Mouse (Mus musculus): ENCODE results near the gene Zdhhc6. TPM values are rescaled to one million over a fixed set of nuclear protein-coding genes. Genes with fewer than 3 reads are reported as not detected.

Gene Zdhhc6
- polyA plus RNA-seq, 1 experiment from 2014 or later = 66.9 TPM

DNA sequence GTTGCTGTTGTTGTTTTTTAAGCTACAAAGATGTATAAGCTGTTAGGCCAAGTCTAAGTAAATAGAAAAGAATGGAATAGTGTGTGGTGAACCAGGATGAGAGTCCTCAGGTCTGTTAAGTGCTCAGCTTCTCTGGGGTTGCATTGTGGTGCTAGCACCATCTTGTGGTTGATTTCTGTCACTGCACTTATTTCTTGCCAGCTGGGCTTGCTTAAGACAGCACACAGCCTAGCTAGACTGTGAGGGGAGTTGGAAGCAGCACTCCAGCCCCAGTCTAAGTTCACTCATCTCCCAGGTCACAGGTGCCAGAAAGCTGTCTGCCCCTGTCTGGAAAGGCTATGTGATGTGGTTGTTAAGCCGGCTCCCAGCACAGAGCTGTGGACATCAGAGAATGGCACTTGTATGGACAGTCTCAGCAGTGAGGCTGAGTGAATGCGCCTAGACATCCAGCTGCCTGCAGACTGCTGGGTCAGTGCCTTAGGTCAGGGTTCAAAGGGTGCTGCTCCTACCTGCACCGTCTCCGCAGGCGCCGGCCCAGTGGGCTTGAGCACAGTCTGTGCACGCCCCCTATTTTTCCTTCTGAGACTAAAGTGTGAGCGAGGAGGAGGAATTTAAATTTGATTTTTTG is 16.9 kb upstream of the Zdhhc6 start:
- WGBS = 88% methylated on average over 8 of the region's 8 CpGs
- Histone ChIP-seq H3K27me3 (replicated peaks) (no peaks in the 10 kb centered on the region), H3K9ac (no peak overlapping the region), H3K27ac (no peak overlapping the region), H3K4me3 (no peak overlapping the region), H3K9me3 (no peaks in the 10 kb centered on the region), H3K4me1 (peaks cover 7% of the 10 kb centered on the region), H3K4me2 (no peak overlapping the region), H3K36me3 (replicated peaks) (peaks cover 9% of the 10 kb centered on the region; the same call in 1 of the 2 replicates)
- peak; percentile 74 for ATAC-seq (replicated peaks)

DNA sequence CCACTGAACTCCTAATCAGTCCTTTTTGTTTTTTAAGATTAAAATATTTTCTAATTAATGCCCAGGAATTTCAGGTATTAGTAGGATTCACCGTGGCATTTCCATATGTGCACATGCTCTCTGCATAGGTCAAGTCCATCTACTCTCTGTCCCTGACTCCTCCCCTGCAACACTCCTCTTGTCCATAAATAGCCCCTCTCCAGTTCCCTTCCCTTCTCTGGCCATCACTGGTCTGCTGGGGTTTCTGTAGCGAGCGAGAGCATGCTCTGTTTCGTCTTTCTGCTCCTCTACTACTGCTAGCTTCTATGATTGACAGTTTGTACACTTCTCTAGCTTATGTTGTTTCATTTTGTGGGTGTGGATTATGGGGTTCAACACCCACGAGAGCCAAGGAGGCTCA is 15.9 kb upstream of the Zdhhc6 start:
- no peaks in the 10 kb centered on the region for H3K9me3 ChIP-seq
- peaks cover 3% of the 10 kb centered on the region; the same call in 1 of the 2 replicates for H3K4me1 ChIP-seq
- H3K27me3 ChIP-seq (replicated peaks) = no peaks in the 10 kb centered on the region
- no peak overlapping the region for H3K4me2 ChIP-seq
- ATAC-seq (replicated peaks) = no peak
- no peak overlapping the region for H3K9ac ChIP-seq
- no peak overlapping the region for H3K27ac ChIP-seq
- WGBS = 91% methylated on average over 5 of the region's 5 CpGs
- H3K36me3 ChIP-seq (replicated peaks) = peaks cover 9% of the 10 kb centered on the region; the same call in 1 of the 2 replicates
- H3K4me3 ChIP-seq = no peak overlapping the region

DNA sequence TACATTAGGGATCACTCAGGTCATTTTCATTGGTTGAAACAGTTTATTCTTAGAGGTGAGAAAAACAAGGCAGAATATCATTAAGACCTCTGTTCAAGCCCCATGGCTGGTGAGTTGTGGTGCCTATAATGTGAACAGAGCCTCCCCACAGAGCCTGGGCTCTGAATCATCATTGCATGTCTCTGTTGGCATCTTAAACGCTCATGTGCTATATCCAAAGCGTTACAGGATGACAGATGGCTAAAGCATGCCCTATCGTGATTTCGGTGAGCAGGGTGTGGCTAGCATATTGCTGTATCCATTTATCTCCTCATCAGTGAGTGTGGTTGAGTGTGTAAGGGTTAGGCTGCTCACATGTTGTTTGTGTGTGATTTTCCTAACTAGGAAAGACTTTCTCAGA is 11.7 kb upstream of the Zdhhc6 start:
- Histone ChIP-seq H3K27ac (no peak overlapping the region), H3K9ac (no peak overlapping the region), H3K4me3 (no peak overlapping the region), H3K36me3 (replicated peaks) (peaks cover 14% of the 10 kb centered on the region; the same call in 1 of the 2 replicates), H3K27me3 (replicated peaks) (no peaks in the 10 kb centered on the region), H3K4me1 (no peaks in the 10 kb centered on the region), H3K9me3 (no peaks in the 10 kb centered on the region), H3K4me2 (no peak overlapping the region)
- 93% methylated on average over 4 of the region's 4 CpGs for WGBS
- ATAC-seq (replicated peaks) = no peak

DNA sequence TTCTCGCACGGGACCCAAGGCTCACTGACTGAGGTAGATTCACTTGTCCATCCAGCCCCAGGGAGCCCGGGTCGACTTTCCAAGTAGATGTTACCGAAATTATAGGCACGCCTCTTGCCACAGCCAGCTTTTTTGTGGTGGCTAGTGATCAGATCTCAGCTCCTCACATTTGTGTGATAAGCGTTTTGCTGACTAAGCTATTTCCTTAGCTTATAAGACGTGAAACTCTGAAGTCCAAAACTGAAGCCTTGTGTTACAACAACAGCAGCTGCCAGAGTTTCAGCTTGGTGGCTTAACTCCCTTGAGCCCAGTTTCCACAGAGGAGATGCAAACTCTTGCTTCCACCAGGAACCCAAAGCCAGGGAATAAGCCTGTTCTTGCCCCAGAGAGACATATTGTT is 6.8 kb upstream of the Zdhhc6 start:
- Histone ChIP-seq H3K9me3 (no peaks in the 10 kb centered on the region), H3K27me3 (replicated peaks) (no peaks in the 10 kb centered on the region), H3K4me2 (no peak overlapping the region), H3K27ac (no peak overlapping the region), H3K4me3 (no peak overlapping the region), H3K4me1 (peaks cover 3% of the 10 kb centered on the region), H3K36me3 (replicated peaks) (peaks cover 5% of the 10 kb centered on the region; the same call in 1 of the 2 replicates), H3K9ac (no peak overlapping the region)
- 94% methylated on average over 8 of the region's 8 CpGs for WGBS
- ATAC-seq (replicated peaks) = no peak

DNA sequence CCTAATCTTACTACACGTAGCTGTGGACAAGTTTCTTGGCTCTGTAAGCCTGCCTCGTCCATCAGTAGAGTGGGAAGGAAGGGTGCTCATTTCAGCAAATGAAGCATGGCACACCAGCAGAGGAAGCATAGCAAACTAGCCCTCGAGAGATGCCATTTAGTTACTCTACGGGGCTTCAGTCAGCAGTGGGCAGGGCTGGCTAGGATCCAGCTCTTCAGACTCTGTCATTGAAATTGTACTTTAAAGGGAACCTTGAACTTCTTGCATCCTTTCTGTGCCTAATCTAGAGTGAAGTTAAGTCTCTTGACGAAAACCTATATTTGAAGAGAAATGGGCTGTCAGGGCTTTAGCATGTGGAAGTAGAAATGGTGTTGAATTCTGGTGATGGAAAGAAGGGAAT is 3.7 kb upstream of the Zdhhc6 start:
- Histone ChIP-seq H3K4me2 (no peak overlapping the region), H3K27me3 (replicated peaks) (no peaks in the 10 kb centered on the region), H3K4me1 (peaks cover 23% of the 10 kb centered on the region), H3K36me3 (replicated peaks) (peaks cover 5% of the 10 kb centered on the region; the same call in 1 of the 2 replicates), H3K4me3 (no peak overlapping the region), H3K9ac (no peak overlapping the region), H3K9me3 (no peaks in the 10 kb centered on the region), H3K27ac (no peak overlapping the region)
- ATAC-seq (replicated peaks) = no peak
- 71% methylated on average over 5 of the region's 5 CpGs for WGBS

DNA sequence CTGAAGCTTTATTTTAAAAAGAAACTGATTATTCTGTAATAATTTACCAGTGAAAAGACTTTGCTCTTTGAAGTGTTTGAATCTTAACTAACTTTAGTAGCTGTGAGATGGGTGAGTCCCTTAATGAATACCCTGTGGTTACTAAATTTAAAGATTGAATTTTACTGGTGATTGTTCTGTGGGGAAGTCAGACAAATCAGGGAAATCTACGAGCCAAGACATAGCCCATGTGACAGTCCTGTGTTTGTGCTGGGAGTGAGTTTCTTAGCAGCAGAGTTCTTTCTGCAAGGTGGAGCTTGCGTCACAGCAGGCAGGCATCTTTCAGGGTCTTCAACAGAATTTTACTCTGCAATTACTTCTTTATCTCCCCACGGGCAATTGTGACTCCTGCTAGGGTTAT is 3.2 kb upstream of the Zdhhc6 start:
- Histone ChIP-seq H3K27ac (no peak overlapping the region), H3K9ac (no peak overlapping the region), H3K27me3 (replicated peaks) (no peaks in the 10 kb centered on the region), H3K4me2 (no peak overlapping the region), H3K9me3 (no peaks in the 10 kb centered on the region), H3K36me3 (replicated peaks) (peaks cover 5% of the 10 kb centered on the region; the same call in 1 of the 2 replicates), H3K4me1 (peaks cover 27% of the 10 kb centered on the region), H3K4me3 (no peak overlapping the region)
- WGBS = 77% methylated on average over 3 of the region's 3 CpGs
- no peak for ATAC-seq (replicated peaks)

DNA sequence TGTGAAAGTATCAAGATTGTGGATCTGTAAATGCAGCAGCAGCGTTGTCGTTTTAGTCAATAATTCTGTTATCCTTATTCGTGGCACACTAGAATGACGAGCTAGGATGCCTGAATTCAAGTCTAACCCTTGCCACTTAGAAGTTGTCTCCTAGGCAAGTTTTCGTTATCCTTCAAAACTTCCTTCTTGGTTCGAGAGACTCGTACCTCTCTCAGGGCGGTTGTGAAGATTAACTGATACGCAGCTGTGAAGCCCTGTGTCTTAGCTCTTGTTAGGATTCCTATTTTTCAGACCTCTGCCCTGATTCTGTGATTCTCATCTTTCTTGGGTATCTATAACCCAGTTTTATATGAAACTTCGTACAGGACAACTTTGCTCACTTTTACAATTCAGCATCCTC is 1.1 kb upstream of the Zdhhc6 start:
- Histone ChIP-seq H3K4me3 (peak overlapping the region; percentile 98), H3K27me3 (replicated peaks) (no peaks in the 10 kb centered on the region), H3K36me3 (replicated peaks) (no peaks in the 10 kb centered on the region), H3K4me1 (peaks cover 36% of the 10 kb centered on the region), H3K9me3 (no peaks in the 10 kb centered on the region), H3K4me2 (peak overlapping the region; percentile 92), H3K9ac (peak overlapping the region; percentile 83; the same call in 1 of the 2 replicates), H3K27ac (no peak overlapping the region)
- ATAC-seq (replicated peaks) = no peak
- 58% methylated on average over 10 of the region's 10 CpGs for WGBS

DNA sequence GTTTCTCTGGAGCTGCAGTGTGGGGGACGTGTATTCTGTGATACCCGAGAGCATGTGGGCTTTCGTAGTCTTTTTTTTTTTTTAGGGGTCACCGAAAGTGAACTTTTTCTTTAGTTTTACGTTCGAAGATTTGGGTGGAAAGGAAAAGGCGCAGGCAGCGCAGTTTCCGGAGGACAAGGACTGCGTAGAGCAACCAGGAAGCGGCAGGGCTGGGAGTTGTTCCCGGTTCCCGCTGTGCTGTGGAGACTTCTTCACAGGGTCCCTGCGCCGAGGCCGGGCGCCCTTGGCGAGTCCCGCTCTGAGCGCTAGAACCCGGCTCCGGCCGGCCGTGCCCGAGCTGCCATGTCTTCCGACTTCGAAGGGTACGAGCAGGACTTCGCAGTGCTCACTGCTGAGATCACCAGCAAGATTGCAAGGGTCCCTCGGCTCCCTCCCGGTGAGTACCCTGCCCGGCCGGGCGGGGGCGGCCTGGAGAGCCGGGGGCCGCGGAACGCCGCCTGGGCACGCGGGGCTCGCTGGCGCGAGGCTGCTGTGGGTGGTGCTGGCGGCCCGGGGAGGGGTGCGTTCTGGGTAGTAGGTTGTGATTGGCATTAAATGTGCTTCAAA is 380 bp upstream of the Zdhhc6 start, which contains the start of gene Vti1a:
Vti1a (plus strand) TSS at position 187 of the 606 bp plus-strand sequence.
- no peaks in the 10 kb centered on the region for H3K9me3 ChIP-seq
- peaks cover 36% of the 10 kb centered on the region for H3K4me1 ChIP-seq
- peaks cover 6% of the 10 kb centered on the region; the same call in 1 of the 2 replicates for H3K36me3 ChIP-seq (replicated peaks)
- H3K4me3 ChIP-seq = peak within 1 kb of the TSS; percentile 98
- H3K27me3 ChIP-seq (replicated peaks) = no peaks in the 10 kb centered on the region
- peak within 1 kb of the TSS; percentile 86 for H3K27ac ChIP-seq
- H3K4me2 ChIP-seq = peak within 1 kb of the TSS; percentile 92
- ATAC-seq (replicated peaks) = peak; percentile 94
- peak within 1 kb of the TSS; percentile 83 for H3K9ac ChIP-seq
- under 1% methylated on average over 48 of the region's 48 CpGs for WGBS

DNA sequence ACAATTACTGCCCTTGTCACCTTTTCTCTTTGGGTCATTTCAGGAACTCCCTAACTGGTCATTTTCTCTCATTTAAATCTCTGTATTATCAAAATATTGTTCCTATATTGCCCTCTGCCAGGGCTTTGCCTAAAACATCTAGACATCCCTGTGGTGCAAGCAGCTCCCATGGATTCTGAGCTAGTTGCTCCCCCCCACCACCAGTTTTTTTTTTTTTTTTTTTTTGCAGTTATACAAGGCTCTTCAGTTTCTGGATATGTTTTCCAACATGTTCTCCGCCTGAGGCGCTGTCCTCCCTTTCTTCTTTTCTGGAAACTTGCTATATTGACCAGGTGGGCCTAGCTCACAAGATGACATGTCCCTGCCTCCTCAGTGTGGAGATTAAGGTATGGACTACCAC is 2.2 kb downstream of the Zdhhc6 start:
- H3K9me3 ChIP-seq = no peaks in the 10 kb centered on the region
- H3K27ac ChIP-seq = no peak overlapping the region
- no peak overlapping the region for H3K4me3 ChIP-seq
- peaks cover 24% of the 10 kb centered on the region; the same call in 1 of the 2 replicates for H3K36me3 ChIP-seq (replicated peaks)
- 93% methylated on average over 2 of the region's 2 CpGs for WGBS
- H3K4me1 ChIP-seq = peaks cover 36% of the 10 kb centered on the region
- no peak overlapping the region; the same call in 1 of the 2 replicates for H3K9ac ChIP-seq
- H3K4me2 ChIP-seq = no peak overlapping the region
- no peaks in the 10 kb centered on the region for H3K27me3 ChIP-seq (replicated peaks)
- no peak for ATAC-seq (replicated peaks)

DNA sequence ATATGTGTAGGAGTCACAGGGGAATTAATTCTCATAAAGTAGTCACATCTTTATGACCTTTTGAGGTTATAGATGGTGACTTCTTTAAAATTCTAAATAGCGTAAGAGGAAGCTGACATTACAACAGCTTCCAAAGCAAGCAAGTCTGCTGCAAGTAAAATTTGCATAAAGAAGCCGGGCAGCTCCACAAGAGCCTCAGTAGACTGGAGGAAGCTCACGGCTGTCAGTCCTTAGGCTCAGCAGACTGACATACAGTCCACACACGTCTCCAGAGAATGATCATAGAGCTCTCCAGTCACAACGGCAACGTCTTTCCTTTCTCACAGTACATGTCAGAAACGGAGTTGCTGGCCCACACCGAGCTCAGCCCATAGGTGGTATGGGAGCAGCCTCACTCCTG is 4.0 kb downstream of the Zdhhc6 start:
- no peak overlapping the region for H3K27ac ChIP-seq
- H3K9me3 ChIP-seq = no peaks in the 10 kb centered on the region
- no peak for ATAC-seq (replicated peaks)
- H3K4me1 ChIP-seq = peaks cover 26% of the 10 kb centered on the region
- H3K36me3 ChIP-seq (replicated peaks) = peaks cover 24% of the 10 kb centered on the region; the same call in 1 of the 2 replicates
- no peak overlapping the region for H3K9ac ChIP-seq
- H3K4me2 ChIP-seq = no peak overlapping the region
- no peak overlapping the region for H3K4me3 ChIP-seq
- H3K27me3 ChIP-seq (replicated peaks) = no peaks in the 10 kb centered on the region
- 93% methylated on average over 8 of the region's 8 CpGs for WGBS

DNA sequence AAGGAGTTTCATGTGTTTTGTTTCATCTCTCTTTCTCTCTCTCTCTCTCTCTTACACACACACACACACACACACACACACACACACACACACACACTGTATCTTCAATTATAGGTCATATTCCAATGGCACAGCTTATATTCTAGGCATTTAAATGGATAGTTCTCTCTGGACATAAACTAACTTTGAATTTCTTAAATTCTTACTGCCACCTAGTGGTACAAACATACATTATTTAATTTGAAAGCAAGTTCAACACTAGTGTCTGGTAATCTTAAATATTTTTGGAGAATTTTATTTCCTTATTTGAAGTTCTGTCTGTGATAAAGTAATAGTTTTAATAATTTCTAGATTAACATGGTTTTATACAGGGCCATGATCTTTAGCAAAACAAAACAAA is 10.8 kb downstream of the Zdhhc6 start:
- peaks cover 26% of the 10 kb centered on the region for H3K36me3 ChIP-seq (replicated peaks)
- no peak overlapping the region for H3K4me2 ChIP-seq
- no peaks in the 10 kb centered on the region for H3K27me3 ChIP-seq (replicated peaks)
- no peak for ATAC-seq (replicated peaks)
- no peaks in the 10 kb centered on the region for H3K9me3 ChIP-seq
- no peak overlapping the region for H3K4me3 ChIP-seq
- no peak overlapping the region for H3K27ac ChIP-seq
- H3K9ac ChIP-seq = no peak overlapping the region
- H3K4me1 ChIP-seq = no peaks in the 10 kb centered on the region

DNA sequence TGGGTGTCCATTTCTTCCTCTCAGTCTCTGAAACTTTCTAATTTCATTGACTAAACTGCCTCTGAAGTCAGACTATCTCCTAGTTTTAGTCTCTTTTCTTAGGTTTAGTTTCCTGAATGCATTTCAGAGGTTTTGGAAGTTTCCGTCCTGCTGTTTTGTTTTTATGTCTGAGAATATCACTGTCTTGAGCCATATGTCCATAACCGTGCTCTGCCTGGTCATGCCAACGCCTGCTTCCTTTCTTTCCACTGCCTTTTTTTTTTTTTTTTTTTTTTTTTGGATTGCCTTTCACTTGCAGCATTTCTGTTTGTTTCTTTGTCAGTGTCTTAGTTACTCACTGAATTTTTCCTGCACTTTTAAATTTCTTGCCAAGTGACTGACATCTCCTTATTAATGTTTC is 15.3 kb downstream of the Zdhhc6 start:
- H3K36me3 ChIP-seq (replicated peaks) = peaks cover 24% of the 10 kb centered on the region
- no peak overlapping the region for H3K4me2 ChIP-seq
- ATAC-seq (replicated peaks) = no peak
- no peaks in the 10 kb centered on the region for H3K9me3 ChIP-seq
- 86% methylated on average over 3 of the region's 3 CpGs for WGBS
- no peak overlapping the region for H3K4me3 ChIP-seq
- no peaks in the 10 kb centered on the region for H3K4me1 ChIP-seq
- no peaks in the 10 kb centered on the region for H3K27me3 ChIP-seq (replicated peaks)
- H3K27ac ChIP-seq = no peak overlapping the region
- no peak overlapping the region for H3K9ac ChIP-seq

DNA sequence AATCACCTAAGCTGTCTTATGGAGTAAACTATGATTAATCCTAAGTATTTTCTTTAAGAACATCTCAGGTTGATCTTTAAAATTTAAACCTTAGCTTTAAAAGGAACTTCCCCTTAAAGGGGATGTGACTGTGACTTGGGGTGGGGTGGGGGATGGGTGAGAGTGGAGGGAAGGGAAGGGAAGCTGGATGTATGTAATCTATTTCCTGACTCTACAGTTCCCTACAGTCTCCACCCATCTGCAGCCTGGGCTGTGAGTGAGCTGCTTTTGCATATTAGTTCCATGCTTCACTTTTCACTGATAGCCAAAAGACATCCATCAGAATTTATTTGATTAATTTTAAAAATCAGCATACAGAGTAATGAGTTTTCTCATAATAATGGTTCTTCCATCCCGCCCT is 16.5 kb downstream of the Zdhhc6 start:
- H3K9me3 ChIP-seq = no peaks in the 10 kb centered on the region
- no peak overlapping the region for H3K4me3 ChIP-seq
- WGBS = 89% methylated on average over 1 of the region's 1 CpGs
- H3K4me1 ChIP-seq = no peaks in the 10 kb centered on the region
- no peaks in the 10 kb centered on the region for H3K27me3 ChIP-seq (replicated peaks)
- peaks cover 27% of the 10 kb centered on the region for H3K36me3 ChIP-seq (replicated peaks)
- H3K4me2 ChIP-seq = no peak overlapping the region
- ATAC-seq (replicated peaks) = no peak
- no peak overlapping the region for H3K9ac ChIP-seq
- H3K27ac ChIP-seq = no peak overlapping the region

All from midbrain, embryonic 15.5 days (tissue).